Mouse (Mus musculus): ENCODE results near the gene Snx11. TPM values are rescaled to one million over a fixed set of nuclear protein-coding genes. Genes with fewer than 3 reads are reported as not detected.
A peak's percentile ranks its signal among the peaks of the same experiment; 100 is the strongest.

The Snx11 gene
- total and polyA plus RNA-seq, 3 experiments: 33.7 to 43.1 TPM; not detected in 1

GRCm38 (mm10) chr11:96790681-96791080 lies 13.3 kb upstream of the Snx11 start:
- no peaks in the 10 kb centered on the region for H3K9me3 ChIP-seq (replicated peaks; ENCODE audit: insufficient read depth, low read length)
- peaks cover 16 to 20% of the 10 kb centered on the region in 2 experiments; a peak in 3 of 4 replicates for H3K36me3 ChIP-seq (ENCODE audit: control insufficient read depth in 1 of 2, insufficient read depth in 2 of 2, low read length in 2 of 2)
- no peak for DNase-seq (ENCODE audit: low read depth, low spot score)
- H3K27me3 ChIP-seq (ENCODE audit: control insufficient read depth in 1 of 2, insufficient read depth in 2 of 2, low read length in 2 of 2): no peaks in the 10 kb centered on the region
- peaks cover 0 to 13% of the 10 kb centered on the region in 2 experiments for H3K4me1 ChIP-seq (ENCODE audit: control insufficient read depth in 1 of 2, insufficient read depth in 2 of 2, low read length in 2 of 2)
- no peak for TF ChIP-seq USF1 (IDR thresholded peaks at IDR 0.05; ENCODE audit: low read depth, low read length)
- TF ChIP-seq MXI1 (IDR thresholded peaks at IDR 0.05; ENCODE audit: low read depth, low read length): no peak
- no peak for TF ChIP-seq UBTF (IDR thresholded peaks at IDR 0.05; ENCODE audit: borderline replicate concordance, insufficient read depth, low read depth, low read length)
- TF ChIP-seq MAZ (IDR thresholded peaks at IDR 0.05; ENCODE audit: low read depth, low read length): no peak
- TF ChIP-seq CHD1 (IDR thresholded peaks at IDR 0.05; ENCODE audit: low read depth, low read length): no peak
- no peak for TF ChIP-seq HCFC1 (IDR thresholded peaks at IDR 0.05; ENCODE audit: low read depth, low read length)
- TF ChIP-seq GATA1 (IDR thresholded peaks at IDR 0.05; ENCODE audit: low read depth, low read length): no peak
- TF ChIP-seq ZKSCAN1 (IDR thresholded peaks at IDR 0.05; ENCODE audit: low read depth, low read length): no peak
- no peak for TF ChIP-seq ETS1 (IDR thresholded peaks at IDR 0.05; ENCODE audit: low read depth, low read length)
- no peak for TF ChIP-seq MAFK (IDR thresholded peaks at IDR 0.05; ENCODE audit: borderline replicate concordance, low read depth, low read length)
- TF ChIP-seq NELFE (IDR thresholded peaks at IDR 0.05; ENCODE audit: low read depth, low read length): no peak
- TF ChIP-seq TAL1 (IDR thresholded peaks at IDR 0.05; ENCODE audit: low read length): no peak
- TF ChIP-seq USF2 (IDR thresholded peaks at IDR 0.05; ENCODE audit: borderline replicate concordance in 1 of 2, insufficient read depth in 1 of 2, low read depth in 1 of 2, low read length in 2 of 2): no peak
- no peak for TF ChIP-seq GABPA (IDR thresholded peaks at IDR 0.05; ENCODE audit: low read depth, low read length)
- no peak for TF ChIP-seq SMC3 (IDR thresholded peaks at IDR 0.05; ENCODE audit: low read depth, low read length)
- H3K9ac ChIP-seq (ENCODE audit: control insufficient read depth, low read depth, low read length, poor library complexity, severe bottlenecking): 0 out of 2 replicates have a peak overlapping the region, but pooled peaks have one; percentile 32
- peaks cover 54% of the 10 kb centered on the region for H3K79me2 ChIP-seq (ENCODE audit: control insufficient read depth, insufficient read depth, low read length, poor library complexity)
- no peak overlapping the region for H3K27ac ChIP-seq (ENCODE audit: control insufficient read depth, low read depth, low read length)
- peak overlapping the region in 1 of 2 experiments; percentile 57; a peak in 1 of 4 replicates for H3K4me3 ChIP-seq (ENCODE audit: control insufficient read depth in 1 of 2, insufficient read depth in 1 of 2, low read depth in 2 of 2, low read length in 2 of 2)

GRCm38 (mm10) chr11:96789990-96790389 lies 12.6 kb upstream of the Snx11 start:
- H3K4me1 ChIP-seq (ENCODE audit: control insufficient read depth in 1 of 2, insufficient read depth in 2 of 2, low read length in 2 of 2): peaks cover 0 to 13% of the 10 kb centered on the region in 2 experiments
- H3K9me3 ChIP-seq (replicated peaks; ENCODE audit: insufficient read depth, low read length): no peaks in the 10 kb centered on the region
- DNase-seq (ENCODE audit: low read depth, low spot score): peak; percentile 55
- H3K36me3 ChIP-seq (ENCODE audit: control insufficient read depth in 1 of 2, insufficient read depth in 2 of 2, low read length in 2 of 2): peaks cover 16 to 20% of the 10 kb centered on the region in 2 experiments; a peak in 3 of 4 replicates
- H3K9ac ChIP-seq (ENCODE audit: control insufficient read depth, low read depth, low read length, poor library complexity, severe bottlenecking): peak overlapping the region; percentile 89
- TF ChIP-seq CHD1 (IDR thresholded peaks at IDR 0.05; ENCODE audit: low read depth, low read length): 0 out of 2 replicates have a peak, but pooled peaks have one; percentile 24
- TF ChIP-seq HCFC1 (IDR thresholded peaks at IDR 0.05; ENCODE audit: low read depth, low read length): 0 out of 2 replicates have a peak, but pooled peaks have one; percentile 2
- no peak for TF ChIP-seq GABPA (IDR thresholded peaks at IDR 0.05; ENCODE audit: low read depth, low read length)
- H3K4me3 ChIP-seq (ENCODE audit: control insufficient read depth in 1 of 2, insufficient read depth in 1 of 2, low read depth in 2 of 2, low read length in 2 of 2): peak overlapping the region; percentile 57 to 85
- H3K27me3 ChIP-seq (ENCODE audit: control insufficient read depth in 1 of 2, insufficient read depth in 2 of 2, low read length in 2 of 2): no peaks in the 10 kb centered on the region
- H3K27ac ChIP-seq (ENCODE audit: control insufficient read depth, low read depth, low read length): peak overlapping the region; percentile 45; the same call in 1 of the 2 replicates
- H3K79me2 ChIP-seq (ENCODE audit: control insufficient read depth, insufficient read depth, low read length, poor library complexity): peaks cover 49% of the 10 kb centered on the region

Data from MEL (cell line).